Mouse (Mus musculus): ENCODE results near the gene Muc4.

Gene Muc4

DNA sequence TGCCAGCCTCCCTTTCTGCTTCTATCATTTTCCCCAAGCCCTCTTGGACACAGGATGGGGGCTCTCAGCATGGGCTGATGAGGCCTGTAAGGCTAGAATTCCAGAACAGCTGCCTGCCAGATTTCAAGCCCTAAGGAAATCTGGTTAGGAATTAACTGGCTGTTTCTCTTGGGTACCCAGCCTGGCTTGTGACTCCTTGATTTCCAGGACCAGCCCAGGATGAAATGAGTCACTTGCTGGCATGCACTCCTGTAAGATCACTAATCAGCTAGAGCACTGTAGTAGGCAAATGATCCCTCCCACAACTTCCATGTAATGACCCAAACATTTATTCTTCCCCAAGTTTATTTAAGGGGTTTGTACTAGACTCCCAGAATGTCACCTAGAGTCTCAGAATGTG, 7.4 kb upstream of the Muc4 start:
- DNase-seq (ENCODE audit: low spot score), result no peak

DNA sequence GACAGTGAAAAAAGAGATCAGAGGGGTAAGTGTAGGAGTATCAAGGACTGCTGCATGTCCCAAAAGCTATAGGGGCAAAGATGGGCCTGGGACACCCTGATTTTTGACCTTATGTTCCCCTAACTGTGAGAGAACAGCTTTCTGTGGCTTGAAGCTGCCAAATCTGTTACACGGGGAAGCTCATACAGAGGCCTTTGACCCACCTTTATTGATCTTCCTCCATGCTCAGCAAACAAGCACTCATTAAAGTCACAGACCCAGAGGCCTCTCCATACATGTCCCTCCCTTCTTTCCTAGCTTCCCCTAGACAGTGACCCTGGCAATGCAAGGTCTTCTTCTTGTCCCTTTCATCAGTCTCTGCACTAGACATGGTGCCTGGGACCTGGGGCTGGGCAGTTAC, 7.0 kb upstream of the Muc4 start:
- DNase-seq (ENCODE audit: low spot score), result no peak

DNA sequence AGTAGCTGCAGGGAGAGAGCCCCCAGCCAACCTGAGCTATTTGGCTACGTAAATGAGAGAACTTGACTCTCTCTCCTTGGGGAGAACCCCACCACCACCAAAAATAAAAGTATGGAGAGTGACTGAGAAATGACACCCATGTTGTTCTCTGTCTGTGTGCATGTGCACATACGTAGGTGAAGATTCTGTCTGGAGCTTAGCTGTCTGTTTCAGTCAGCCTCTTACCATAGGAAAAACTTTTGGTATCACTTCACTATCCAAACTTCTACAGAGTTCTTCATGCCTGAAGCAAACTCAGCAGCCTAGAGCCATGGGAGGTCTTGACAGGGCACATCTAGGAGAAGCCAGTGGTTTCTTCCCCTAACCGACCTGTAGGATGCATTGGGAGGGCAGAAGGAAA, 2.5 kb upstream of the Muc4 start:
- DNase-seq (ENCODE audit: low spot score), result no peak

DNA sequence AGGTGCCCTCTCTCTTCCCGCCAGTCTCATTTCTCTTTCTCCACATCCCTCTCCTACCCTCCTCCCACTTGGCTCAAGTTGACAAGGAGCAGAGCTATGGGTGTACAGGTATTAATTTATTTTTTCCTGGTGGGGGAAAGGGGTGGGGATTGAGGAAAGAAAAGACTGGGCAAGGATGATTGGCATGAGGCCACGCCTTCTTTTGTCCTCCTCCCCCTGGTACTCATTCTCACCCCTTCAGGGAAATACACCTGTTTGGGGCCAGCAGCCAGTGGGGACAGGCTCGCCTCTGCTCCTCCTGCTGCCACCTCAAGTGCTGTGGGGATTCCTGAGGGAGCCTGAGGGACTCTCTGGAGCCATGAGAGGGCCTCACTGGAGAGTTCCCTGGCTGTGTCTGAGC, 336 bp downstream of the Muc4 start:
- DNase-seq (ENCODE audit: low spot score), result no peak

DNA sequence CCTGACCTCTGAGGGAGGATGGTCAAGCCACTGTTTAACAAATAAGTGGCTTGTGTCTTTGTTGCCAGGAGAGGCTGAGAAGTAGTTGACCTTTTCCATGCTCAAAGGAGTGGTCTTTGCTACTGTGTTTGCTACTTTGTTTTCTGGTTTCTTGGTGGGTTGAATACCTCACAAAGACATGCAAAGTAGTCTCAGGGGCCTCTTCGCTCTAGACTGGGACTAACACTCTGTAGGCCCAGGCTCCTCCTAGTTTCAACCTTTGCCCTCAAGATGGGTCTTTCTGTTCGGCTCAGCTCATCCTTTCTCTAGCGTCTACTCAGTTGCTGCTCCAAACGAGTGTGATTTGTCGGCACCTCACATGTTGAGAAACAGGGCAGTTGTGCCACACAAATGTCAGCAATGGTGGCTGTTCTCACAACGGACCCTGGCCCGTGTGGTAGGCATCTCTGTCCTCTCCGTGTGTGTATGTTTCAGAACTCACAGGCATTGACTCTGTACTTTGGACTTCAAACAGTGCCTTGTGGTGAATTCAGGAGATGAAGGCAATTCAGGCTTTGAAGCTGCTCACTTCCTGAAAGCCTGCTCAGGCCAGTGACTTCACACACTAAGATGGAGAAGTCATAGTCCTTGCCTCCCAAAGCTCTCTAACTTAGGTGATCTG, 4.4 kb downstream of the Muc4 start:
- no peak for DNase-seq (ENCODE audit: low spot score)

DNA sequence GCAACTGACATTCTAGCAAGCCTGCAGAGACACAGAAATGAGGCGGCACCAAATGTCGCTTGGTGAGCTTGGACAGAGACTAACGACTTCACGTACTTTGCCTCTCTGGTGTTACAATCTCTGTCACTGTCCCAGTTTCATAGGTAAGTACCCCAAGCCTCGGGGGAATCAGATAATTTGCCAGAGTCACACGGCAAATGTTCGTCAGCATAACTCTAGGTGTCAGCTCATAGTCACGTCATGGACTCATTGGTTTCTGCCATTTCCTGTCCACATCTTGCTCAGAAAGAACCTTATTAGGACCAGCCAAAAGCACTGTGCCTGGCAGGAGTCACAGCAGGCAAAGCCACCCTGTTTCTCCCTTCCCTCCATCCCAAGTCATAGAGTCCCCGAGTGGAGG, 5.7 kb downstream of the Muc4 start:
- DNase-seq (ENCODE audit: low spot score), result no peak

DNA sequence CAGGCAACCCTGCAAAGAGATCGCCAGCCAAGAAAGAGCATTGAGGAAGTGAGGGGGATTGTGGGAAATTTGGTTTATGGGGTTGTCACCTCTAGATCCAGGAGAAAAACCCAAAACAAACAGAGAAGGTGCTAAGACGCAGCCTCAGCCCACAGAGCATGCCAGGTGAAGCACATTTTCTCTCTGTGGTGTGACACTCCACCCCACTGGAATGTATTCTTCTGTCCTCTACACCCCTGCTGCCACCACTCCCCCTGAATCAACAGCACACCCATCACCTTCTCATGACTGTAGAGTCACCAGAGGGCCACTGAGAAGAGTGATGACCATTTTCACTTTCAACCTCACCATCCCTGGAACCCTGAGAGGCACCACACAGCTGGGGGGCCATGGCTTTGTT, 7.0 kb downstream of the Muc4 start:
- no peak for DNase-seq (ENCODE audit: low spot score)

DNA sequence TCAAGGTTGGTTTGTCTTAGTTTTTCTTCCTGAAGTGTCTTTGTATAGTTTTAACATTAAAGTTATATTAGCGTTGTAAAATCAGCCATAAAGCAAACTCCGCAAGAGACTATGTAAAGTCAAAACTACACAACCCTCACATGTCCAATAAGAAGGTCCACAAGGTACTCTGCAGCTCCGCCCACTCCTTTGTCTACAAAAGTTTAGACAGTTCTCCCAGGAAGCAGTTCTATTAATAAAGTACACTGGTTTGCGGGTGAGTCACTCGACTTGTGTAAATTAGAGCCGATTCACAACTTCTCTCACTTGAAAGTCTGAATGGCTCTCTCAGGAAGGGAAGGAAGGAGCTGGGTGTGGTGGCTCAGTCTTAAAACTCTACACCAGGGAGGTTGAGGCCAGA, 10.2 kb downstream of the Muc4 start:
- DNase-seq (ENCODE audit: low spot score), result no peak

DNA sequence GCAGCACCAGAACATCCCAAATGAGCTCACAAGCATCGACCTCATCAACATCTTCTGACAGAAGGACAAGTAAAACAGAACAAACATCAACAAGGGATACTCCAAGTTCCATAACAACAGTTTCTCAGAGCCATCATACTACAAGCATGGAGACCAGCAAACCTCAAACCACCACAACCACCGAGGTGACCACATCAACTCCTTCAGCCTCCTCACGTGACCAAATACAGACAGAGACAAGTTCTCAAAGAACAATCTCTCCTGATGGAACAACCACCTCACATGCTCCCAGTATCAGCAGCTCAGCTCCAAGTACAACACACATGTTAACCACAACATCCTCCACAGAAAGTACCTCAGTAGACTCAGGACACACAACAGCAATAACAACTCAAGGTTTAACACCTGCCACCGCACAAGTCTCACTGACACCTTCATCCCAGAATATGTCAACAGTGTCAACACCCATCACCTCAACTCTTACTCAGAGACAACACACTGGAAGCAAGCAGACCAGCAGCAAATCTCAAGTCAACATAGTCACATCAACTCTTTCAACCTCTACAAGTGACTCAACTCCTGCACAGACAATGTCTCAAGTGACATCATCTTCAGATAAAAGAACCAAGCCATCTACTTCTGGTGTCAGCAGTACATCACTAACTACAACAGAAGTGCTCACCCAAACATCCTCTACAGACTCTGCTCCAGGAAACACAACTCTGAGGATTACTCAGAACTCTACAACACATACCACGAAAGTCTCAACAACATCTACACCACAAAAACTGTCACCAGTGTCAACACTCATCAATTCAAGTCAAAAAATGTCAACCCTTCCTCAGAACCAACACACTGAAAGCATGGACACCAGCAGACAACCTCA, 14.8 kb downstream of the Muc4 start:
- DNase-seq (ENCODE audit: low spot score), result peak; percentile 16

DNA sequence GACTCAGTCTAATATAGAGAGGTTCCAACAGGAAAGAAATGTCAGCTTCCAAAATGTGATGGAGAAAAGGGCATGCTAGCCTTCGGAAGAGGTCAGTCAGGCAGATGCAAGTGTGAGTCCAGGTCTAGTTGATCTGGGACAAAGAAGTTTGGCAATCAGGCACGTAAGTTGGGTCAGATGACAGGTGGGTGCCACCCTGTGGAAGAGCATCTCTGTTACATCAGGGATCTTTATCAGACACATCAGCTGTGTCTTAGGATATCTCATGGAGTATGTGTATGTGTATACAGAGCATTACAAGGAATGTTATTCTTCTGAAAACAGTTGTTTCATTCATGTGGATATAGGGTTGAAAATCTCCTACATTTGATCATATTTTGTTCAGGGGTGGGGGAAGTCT, 28.9 kb downstream of the Muc4 start:
- DNase-seq (ENCODE audit: low spot score), result no peak

DNA sequence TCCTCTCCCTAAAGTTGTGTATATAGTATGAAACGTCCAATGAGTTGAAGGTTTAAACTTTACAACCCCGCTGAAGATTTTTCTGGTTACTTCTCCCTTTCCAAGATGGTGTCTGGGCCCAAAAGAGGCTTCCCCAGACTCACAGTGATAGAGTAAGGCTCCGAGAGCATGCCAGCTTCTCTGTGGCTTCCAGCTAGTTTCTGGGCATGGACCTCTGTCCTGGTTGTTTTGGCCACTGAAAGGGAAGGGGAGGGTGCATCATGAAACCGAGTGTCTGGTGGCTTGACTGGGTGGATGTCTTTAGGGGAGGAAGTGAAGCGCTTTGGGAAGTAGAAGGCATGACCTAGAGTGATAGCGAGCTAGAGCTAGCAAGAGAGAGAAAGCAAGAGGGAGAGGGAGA, 29.3 kb downstream of the Muc4 start:
- DNase-seq (ENCODE audit: low spot score), result no peak

DNA sequence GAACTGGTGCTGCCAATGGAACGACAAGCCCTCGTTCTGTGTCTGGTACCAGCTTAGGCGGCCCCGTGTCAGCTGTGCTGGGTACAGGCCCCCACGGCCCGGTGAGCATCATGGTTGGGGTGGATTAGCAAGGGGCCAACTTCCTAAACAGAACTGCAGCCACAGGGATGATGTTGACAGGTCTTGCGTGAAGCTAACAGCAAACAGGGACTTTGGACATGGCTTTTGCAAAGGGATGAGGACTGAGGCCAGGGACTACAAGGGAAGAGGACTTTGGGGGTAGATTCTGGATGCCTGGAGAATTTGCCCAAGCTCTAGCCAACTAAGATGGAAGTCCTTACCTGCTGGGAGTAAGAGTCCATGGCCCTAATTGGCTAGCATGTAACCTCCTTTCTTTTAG, 31.2 kb downstream of the Muc4 start:
- DNase-seq (ENCODE audit: low spot score), result no peak

DNA sequence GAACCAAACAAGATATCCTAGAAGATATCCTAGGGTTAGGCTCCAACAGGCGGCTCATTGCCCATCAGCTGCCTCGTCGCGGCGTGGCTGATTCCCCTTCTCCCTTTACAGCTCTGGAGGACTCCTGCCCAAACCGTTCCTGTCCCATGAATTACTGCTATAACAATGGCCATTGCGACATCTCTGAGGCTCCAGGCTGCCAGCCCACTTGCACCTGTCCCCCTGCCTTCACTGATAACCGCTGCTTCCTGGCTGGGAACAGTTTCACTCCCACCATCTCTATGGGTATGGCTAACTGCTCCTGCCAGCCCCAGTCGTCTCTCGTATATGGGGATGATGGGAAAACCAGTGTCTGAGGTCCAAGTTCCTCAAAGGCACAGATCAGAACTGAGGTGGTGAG, 41.0 kb downstream of the Muc4 start:
- DNase-seq (ENCODE audit: low spot score), result no peak

DNA sequence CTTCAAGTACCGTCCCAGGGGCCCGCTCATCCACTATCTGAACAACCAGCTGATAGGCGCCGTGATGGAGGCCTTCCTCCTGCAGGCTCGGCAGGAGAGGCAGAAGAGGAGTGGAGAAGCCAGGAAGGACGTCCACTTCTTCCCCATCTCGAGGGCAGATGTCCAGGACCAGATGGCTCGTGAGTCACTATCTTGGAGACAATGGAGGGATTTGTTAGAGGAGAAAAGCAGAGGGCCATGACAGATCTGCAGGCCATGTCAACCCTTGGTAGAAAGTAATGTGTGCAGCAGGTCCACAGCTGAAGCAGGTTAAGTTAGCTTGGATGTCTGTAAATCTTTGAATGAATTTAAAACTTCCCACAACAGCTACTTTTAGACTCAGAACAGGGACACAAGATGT, 43.3 kb downstream of the Muc4 start:
- no peak for DNase-seq (ENCODE audit: low spot score)

DNA sequence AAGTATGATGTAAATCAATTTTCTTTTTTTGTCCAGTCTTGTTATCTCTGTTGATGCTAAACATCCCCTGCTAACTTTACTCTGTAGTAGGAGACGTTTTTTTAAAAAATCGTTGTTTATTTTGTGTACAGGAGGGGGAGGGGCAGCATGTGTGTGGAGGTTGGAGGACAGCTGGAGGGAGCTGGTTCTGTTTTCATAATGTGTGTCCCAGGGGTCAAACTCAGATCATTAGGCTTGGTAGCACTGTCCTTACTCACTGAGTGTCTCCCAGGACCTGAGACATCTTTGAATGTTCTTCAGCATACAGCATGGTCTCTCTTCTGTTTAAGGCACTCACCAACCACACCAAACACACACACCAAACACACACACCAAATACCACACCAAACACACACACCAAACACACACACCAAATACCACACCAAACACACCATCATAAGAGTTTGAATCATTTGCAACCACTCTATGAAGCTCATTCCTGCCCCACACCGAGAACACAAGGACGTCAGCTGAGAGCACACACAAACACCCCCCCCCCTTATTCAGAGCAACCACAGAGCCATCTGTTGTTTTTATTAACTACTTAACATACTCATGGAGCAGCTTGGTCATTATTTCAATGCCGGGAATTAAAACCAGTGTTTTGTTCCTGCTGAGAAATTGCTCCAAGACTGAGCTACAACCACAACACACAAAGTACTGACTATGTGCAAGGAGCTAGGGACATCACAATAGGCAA, 47.8 kb downstream of the Muc4 start:
- no peak for DNase-seq (ENCODE audit: low spot score)

DNA sequence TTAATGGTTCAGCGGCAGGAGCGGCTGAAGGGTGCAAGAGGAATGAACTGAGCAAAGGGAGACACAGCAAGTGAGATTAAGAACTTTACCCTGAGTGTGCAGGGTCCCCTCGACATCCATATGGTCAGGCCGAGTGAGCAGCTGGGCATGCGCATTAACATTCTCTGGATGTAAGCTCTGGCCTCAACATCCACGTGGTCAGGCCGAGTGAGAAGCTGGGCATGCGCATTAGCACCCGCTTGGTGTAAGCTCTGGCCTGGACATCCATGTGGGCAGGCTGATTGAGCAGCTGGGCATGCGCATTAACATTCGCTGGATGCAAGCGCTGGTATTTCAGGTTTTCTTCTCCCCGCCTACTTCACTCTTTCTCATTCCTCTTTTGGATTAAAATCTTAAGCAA, 49.2 kb downstream of the Muc4 start:
- DNase-seq (ENCODE audit: low spot score), result no peak

DNA sequence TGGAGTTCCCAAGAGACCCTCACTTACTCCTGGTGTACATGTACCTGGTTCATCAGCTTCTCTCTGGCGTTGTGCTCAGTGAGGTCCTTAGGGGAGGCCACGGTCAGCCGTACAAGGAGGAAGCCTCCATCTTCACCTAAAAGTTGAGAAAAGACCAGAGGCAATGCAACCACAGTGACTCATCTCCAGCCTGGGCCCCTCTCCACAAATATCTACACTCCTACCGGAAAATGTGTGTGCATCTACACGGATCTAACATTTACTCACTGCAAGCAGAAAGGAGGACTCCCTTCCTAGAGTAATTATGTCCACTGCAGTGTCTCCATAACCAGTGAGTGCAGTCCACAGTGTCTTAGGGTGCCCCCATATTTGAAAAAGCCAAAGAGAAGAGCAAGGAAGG, 54.4 kb downstream of the Muc4 start:
- DNase-seq (ENCODE audit: low spot score), result no peak

DNA sequence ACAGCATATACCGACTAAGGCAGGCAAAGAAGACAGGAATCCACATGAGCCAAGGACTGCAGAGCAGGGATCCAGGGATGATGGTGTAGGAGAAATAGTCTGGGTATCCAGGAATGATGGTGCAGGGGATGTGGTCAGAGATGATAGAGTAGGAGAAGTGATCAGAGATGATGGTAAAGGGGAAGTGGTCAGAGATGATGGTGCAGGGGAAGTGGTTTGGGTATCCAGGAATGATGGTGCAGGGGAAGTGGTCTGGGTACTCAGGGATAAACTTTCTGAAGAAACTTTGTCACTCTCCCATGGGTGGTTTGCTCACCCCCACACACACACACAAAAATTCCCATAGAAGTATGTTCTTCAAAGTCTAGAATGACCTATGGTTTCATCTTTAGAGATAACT, 59.5 kb downstream of the Muc4 start:
- no peak for DNase-seq (ENCODE audit: low spot score)

DNA sequence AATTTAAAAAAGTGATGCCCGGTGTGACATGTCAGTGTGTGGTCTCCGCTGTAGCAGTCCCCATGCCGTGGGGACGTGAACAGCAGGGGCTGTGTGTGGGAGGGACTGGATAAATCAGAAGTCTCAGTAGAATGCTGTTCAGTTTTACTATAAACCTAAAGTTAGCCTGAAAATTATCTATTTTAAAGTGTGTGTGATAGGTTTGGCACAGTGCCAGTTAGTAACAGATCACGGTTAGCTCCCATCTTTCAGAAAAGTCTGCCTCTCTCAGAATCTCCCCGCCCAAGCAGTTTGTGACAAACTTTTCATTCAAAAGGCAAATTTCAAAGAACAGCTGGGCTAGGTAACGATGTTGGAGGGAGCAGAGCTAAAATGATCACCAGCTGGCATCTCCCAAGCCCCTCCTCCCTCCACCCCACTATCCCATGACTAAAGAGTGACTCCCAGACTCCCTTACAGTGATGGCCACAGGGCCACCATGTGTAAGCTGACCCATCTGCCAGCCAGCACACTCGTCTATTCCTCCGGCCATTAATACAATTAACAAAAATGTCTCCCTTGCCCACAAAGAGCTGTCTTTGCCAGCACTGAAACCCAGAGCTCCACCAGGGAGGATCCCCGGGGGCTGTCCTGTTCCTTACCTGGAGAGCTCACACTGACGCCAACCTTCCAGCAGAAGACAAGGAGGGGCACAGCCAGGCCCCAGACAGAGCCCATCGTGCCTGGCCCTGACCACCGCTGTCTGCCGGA, 61.2 kb downstream of the Muc4 start:
- DNase-seq (ENCODE audit: low spot score), result no peak

DNA sequence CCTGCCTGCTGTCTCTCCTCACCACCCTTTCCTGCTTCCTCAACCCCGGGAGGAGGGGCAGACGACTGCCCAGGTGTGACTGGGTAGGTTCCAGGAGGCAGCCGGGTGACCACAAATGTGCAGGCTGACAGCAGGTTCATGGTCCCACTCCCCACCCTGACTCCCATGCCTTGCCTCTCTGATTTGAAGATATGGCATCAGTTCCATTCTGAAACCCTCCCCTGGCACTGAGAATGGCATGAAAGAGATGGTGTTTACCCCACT, 61.7 kb downstream of the Muc4 start, which contains the start of gene Muc20:
TSS of gene Muc20 (minus strand) at position 10 of the 264 bp plus-strand sequence.
- DNase-seq (ENCODE audit: low spot score), result no peak

DNA sequence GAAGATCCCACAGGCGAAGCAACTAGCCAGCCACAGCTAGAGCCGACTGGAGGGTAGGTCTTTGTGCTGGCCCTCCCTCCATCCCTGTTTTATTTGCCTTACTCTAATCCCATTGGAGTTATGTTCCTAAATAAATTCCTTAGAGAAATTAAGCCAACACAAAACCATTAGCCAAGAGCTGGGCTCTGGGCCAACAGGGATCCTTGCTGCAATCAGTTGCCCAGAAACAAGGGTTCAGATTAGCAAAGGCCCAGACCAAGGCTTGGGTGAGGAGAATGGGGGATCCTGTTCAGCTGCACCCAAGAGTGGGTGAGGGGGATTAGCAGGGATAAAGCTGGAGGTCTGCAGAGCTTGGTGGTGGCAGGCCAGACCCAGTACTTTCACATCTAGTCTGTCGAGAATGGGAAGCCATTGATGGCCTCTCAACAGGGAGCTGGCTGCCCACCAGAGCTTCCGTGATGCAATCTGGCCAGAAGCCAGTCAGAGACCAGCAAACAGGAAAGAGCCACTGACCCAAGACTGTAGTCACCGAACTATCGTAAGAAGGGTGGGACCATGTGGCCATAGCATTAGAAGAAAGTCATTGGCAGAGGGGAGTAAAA, 67.7 kb downstream of the Muc4 start:
- no peak for DNase-seq (ENCODE audit: low spot score)

DNA sequence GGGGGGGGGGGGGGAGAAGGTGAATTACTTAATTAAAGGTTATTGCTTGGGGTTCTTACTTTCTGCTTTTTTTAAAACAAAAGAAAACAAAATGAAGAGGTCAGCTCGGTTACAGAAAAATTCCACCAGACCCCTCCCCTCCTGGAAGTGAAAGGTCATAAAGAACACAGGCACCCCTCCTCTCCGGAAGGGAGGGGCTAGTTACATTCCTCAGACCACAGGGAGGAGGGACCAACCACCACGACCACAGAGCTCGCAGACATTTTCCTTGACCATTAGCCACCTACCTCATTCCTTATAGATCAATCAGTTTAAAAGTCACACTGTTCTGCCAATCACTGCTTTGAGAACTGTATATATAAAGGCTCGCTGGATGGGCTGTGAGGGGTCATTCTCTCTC, 68.2 kb downstream of the Muc4 start:
- no peak for DNase-seq (ENCODE audit: low spot score)
